Mouse (Mus musculus): ENCODE data around the gene Ppa1. TPM values are rescaled to one million over a fixed set of nuclear protein-coding genes. Genes with fewer than 3 reads are reported as not detected.

Gene Ppa1
- 73.9 TPM for polyA plus RNA-seq (2017; shearing (Covaris generic))

GRCm38 (mm10) chr10:61647790-61648736 lies at the start of gene Ppa1:
Gene Ppa1 (plus strand): TSS chr10:61648552.

DNA sequence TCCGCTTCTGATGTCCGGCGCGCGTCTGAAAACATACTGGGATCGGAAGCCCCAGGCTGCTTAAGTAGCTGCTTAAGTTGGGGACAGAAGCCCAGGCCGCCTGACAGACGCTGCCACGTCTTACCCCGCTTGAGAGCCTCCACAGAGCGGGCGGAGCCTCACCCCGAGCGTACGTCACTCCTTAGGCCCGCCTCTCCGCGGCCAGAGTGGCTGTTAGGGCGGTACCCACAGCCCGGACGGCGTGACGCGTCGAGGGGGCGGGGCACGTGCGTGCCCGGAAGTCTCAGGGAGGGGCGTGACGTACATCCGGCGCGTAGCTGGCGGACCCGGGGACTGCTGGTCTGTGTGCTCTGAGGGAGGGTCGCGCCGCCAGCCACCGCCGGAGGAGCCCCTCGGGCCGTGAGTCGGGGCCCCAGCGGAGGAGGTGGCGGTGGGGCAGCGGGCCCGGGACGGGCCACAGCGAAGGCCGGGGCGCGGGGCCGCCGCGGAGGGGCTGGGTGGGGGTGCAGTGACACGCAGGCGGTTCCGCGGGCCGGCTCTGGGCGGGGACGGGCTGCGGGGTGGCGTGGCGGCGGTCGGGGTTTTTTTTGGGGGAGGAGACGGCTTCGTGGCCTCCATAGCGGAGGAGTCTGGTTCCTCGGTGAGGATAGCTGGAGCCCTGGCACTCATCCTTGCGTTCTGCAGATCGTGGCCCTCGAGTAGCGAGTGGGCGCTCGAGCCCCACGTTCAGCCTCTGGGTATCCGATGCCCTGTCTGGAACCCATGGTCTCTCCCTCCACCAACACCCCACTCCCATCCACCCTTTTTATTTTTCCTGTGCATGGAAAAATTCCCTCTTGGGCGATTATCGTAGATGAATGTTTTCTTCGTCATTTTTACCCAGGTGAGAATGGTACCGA lies 31.9 kb downstream of the Ppa1 start, which contains the start of gene Sar1a:
Sar1a (plus strand) TSS at position 285 of the 899 bp plus-strand sequence.

GRCm38 (mm10) chr10:61694870-61695670 lies 46.7 kb downstream of the Ppa1 start, which contains the start of gene Tysnd1:
Gene Tysnd1 (plus strand): TSS chr10:61695514.

DNA sequence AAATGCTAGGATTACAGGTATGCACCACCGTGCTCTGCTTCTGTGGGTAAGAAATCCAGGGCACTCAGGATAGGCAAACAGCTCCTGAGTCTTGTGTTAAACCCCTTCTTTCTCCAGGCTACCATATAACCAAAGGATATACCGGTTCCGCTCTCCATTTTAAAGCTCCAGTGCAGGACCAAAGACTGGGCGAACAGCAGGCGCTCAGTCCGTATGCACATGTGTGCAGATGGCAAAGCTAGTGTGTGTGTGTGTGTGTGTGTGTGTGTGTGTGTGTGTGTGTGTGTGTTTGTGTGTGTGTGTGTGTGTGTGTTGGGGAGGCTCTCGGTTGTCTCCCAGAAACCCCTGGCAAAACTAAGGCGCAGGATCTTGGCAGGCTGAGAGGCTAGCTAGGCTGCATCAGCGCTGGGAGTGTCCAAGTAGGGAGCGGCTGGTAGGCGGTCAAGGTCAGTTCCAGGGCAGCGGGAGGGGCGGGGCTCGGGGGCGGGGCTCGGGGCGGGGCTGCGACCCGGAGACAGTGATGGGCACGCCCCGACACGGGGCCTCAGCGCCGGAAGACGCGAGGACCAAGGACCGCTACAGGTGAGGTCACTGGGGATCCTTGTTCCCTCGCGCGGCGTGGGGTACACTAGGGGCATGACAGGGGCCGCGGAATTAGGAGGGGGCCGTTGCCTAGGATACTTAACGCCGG lies 66.6 kb downstream of the Ppa1 start, which contains the start of gene Aifm2:
Aifm2 (plus strand) TSS at position 493 of the 691 bp plus-strand sequence.

Other genes starting within 250 kb of the Ppa1 start
- not detected for gene Nodal, start 230.6 kb upstream of the Ppa1 start, polyA plus RNA-seq (2017; shearing (Covaris generic))
- 7.3 TPM for gene Eif4ebp2, start 195.9 kb upstream of the Ppa1 start, polyA plus RNA-seq (2017; shearing (Covaris generic))
- gene Lrrc20, start 172.8 kb upstream of the Ppa1 start, polyA plus RNA-seq (2017; shearing (Covaris generic)): 10.7 TPM
- gene Npffr1, start 53.1 kb upstream of the Ppa1 start, polyA plus RNA-seq (2017; shearing (Covaris generic)): not detected
- gene Sar1a, start 31.7 kb downstream of the Ppa1 start, polyA plus RNA-seq (2017; shearing (Covaris generic)): 169 TPM
- gene Tysnd1, start 47.0 kb downstream of the Ppa1 start, polyA plus RNA-seq (2017; shearing (Covaris generic)): 2.0 TPM
- 4.6 TPM for gene Aifm2, start 66.7 kb downstream of the Ppa1 start, polyA plus RNA-seq (2017; shearing (Covaris generic))
- gene H2afy2, start 135.6 kb downstream of the Ppa1 start, polyA plus RNA-seq (2017; shearing (Covaris generic)): not detected

All from CD4-positive, CD25-positive, alpha-beta regulatory T cell, adult 9 weeks (primary cell).